Mouse (Mus musculus) spleen, adult 12 weeks (tissue): ENCODE measurements around the gene Pde10a.

Source experiments
- DNase-seq: peaks from one replicate; pipeline ENCODE4 v3.0.0; 2022; ENCODE audit warnings: low spot score

Pde10a gene

DNA sequence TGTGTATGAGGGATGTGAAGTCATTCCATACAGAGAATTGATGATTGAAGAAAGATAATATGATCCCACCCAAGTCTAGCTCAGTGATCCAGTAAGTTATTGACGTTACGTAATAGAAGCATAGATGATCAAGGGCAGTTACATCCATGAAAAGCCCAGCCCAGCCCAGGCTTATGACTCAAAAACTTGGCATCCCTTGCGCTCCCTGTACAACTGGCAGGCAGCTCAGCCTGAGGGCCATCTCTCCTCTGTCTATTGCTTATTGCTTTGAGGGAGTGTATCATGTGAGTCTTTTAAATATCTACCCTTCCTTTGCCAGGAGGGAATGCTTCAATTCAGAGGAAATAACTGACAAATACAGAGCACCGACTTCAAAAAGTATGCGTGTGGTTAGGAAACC is 232.4 kb downstream of the Pde10a start:
- no peak for DNase-seq

DNA sequence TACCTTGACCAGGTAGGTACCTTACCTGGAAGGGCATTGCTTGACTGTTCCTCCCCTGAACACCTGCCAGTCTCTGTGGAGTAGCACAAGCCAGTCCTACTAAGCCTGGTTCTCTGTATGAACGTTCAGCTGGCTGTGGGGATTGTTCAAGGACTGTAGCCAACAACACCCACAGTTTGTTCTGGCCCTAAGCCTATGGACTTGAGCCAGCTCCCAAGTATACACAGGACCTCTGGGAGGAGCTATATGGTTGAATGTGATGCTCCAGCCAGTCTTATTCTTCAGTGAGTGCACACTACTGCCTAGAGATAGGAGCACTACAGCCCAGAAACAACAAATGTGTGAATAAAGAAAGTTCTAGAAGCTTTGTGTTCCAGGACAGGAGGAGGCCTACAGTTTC is 238.1 kb downstream of the Pde10a start:
- no peak for DNase-seq

DNA sequence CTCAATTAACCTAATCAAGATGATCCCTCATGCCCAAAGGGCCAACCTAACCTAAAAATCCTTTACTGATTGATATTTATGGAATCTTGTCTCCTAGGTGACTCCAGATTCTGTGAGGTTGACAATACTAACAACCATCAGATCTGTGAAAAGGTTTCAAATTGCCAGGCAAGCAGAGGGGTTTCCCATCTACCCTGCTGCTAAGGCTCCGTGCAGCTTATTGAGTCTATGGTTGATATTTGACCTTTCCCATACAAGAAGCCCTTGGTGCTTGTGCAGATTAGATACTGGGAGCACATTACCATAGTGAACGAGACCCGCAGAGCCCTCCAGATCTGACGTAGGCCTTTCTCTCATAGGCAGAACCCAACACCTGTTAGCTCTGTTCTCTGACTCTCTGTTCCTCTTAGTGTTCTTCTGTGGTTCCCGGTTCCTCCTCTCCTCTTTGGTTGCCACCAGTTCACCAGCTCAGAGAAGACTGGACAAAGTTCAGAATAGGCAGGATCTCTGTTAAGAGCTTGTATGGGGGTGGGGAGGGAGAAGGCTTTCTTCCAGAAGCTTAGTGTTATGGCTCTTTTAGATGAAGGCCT is 240.9 kb downstream of the Pde10a start:
- no peak for DNase-seq

DNA sequence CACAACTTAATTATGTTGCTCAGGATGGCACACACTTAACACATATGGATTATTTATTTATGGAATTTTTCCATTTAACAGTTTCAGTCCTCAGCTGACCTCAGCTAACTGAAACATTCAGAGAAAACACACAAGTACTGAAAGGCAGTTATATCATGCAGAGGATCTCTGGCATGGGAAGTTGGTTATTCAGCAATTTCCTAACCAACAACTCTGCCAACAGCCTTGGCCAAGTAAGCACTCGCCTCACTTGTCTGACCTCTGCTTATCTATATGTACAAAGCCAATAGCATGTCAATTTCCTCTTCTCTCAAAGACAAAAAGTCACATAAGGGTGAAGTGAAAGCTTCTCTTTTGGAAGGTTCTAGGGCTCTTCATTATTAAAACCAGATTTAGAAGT is 244.0 kb downstream of the Pde10a start:
- no peak for DNase-seq

DNA sequence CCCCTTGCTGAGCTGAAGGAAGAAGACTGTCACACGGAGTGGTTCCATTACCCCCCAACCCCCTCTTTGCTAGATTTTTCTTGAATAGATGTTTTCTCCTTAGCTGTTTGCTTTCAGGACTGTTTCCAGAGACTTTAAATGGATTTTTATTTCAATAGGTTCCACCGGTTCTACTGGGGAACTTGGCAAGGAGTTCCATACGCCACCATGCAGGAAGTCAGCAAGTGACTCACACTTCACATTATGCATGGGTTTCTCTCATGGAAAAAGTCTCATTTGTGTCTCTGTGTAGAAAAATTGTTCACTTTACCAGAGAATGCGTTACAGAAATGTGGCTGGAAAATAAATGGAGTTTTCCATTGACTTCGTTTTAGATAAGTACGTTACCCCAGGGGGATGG is 248.2 kb downstream of the Pde10a start:
- no peak for DNase-seq

DNA sequence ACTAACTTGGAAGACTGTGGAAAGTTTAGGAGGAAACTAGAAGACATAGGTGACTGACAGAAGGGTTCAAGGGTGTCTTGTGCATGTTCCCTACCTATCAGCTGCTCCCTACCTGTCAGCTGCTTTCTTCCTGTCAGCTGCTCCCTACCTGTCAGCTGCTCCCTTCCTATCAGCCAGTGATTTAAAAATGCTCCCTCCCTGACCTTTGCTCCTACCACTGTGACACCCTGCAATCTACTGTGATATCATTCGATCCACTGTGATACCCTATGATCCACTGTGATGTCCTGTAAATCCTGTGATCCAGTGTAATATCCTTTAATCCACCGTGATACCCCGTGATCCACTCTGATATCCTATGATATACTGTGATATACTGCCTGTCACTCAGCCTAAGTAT is 249.1 kb downstream of the Pde10a start:
- no peak for DNase-seq

DNA sequence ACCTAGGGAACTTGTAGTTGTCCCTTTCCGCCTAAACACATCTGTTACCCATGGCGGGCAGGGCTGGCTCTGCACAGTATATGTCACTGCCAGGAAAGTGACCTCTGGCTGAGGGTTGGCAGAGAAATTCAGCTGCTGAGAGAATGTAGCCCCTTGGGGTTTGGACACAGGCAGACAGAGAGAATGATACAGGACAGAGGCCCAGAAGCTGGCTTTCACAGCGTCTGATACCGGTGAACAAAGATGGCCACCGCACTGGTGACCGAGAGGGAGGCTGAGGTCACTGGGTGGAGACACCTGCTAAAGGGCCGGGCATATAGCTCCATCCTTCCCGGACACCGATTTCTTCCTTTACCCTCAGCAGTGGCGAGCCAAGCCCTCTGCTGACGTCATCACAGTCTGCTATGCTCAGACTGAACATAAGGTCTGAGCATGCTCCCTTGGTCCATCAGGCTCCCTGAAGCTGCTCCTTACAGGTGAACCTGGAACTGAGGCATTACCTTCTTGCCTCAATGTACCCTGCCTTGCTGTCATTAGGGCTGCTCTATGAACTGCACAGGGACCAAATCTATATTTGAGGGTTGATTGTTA is 250.5 kb downstream of the Pde10a start:
- no peak for DNase-seq

DNA sequence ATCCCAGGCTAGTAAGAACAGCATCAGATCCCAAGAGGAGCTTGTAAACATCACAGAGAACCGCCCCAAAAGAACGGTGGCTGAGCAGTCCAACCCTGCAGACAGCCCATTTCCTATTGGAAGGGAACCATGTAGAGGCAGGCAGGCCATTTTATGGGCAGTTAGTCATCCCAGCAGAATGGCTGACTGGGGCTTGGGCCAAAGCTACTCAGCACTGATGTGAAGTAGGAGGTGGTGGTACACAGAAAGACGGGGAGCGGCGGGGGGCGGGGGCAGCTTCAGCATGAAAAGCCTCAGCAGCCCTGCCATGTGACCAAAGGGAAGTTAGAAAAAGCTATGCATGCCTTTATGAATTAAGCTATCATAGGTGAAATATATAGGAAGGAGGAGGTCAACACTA is 252.5 kb downstream of the Pde10a start:
- no peak for DNase-seq

DNA sequence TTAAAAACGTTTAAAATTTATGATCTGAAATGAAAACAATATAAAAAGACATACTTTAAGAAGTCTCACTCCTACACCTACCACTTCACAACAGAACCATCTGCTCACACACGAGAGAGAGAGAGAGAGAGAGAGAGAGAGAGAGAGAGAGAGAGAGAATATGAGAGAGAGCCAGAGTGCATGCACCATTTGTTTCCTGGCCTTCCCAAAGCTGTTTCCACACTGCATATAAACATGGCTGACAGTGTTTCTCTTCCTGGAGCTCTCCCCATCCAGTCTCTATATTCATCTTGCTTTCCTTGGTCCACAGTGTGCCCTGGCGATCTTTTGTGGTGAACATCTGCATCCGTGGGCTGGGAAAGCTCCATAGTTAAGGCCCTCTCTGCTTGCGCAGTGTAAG is 253.7 kb downstream of the Pde10a start:
- no peak for DNase-seq

DNA sequence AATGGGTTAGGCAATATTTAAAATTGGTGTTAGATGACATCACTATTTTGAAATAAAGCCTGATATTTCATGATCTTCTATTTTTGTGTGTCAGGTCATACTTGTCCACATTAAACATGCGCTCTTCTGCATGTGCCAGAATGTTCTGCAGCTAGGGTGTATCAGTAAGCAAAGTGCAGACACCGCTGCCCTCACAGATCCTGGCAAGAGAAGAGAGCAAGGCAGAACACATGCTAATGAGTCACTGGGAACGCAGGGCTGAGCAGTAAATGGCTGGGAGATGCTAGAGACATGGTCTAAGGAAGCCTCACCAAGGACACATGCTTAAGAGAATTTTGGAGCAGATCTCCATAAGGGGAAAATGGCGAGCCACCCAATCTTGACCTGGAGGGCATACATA is 255.3 kb downstream of the Pde10a start:
- no peak for DNase-seq

DNA sequence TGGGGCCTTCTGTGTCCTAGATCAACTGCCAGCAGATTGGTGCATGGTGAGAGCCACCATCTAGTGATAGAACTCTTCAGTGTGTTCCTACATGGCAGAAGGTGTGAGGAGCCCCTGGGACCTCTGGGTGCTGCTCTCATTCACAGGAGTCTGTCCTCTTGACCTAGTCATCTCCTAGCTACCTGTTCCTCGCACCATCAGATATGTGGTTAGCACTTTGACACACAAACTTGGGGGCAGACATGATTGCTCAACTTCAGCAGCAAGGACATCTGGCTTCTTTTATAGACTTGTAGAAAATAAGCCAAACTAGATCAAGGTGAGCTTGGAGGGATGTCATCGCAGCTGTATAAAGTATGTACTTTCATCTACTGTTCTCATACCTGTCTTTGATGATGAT is 255.9 kb downstream of the Pde10a start:
- no peak for DNase-seq

DNA sequence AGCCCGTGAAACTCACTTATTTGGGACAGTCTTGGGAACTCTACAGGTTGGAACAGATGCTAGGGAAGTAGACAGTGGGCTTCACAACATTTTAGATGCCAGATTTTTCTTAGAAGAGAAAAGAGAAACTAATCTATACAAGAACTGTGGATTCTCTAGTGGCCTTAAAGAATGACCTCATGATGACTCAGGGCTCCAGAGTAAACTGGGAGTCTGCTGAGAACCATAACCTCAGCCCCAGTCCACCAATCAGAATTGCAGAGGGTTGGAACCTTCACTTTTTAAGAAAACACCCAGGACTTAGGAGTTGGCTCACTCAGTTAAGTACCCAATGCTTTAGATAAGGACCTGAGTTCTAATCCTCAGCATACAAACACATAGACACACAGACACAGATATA is 256.4 kb downstream of the Pde10a start:
- DNase-seq, result no peak

DNA sequence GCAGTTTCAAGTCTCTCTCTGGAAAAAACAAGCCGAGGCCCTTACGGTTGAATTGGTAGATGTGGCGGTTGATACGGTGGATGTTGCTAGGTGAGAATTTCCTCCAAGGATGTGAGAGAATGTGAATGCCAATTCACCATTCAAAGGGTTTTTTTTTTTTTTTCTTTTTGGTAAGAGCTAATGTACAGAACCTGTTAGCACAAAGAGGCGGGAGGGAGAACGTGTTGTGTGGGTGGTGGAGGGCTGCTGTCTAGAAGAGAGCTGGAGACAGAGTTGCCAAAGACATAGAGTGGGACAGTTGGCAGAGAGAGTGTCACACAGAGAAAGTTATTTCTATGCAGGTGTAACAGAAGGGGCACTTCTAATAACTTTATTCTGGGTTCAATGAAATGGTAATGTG is 260.7 kb downstream of the Pde10a start:
- DNase-seq, result no peak

DNA sequence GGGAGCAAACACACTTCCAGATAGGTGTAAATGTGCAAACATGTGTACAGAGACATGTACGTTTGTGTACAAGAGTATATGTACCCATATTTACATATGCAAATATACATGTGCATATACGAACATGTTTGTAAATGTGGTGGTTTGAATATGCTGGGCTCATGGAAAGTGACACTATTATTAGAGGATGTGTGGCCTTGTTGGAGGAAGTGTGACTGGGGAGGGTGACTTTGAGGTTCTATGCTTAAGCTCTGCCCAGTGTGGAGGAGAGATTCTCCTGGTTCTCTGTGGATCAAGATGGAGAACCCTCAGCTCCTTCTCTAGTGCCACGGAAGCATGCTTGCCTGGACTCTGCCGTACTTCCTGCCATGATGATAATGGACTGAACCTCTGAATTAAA is 261.3 kb downstream of the Pde10a start:
- DNase-seq, result no peak

DNA sequence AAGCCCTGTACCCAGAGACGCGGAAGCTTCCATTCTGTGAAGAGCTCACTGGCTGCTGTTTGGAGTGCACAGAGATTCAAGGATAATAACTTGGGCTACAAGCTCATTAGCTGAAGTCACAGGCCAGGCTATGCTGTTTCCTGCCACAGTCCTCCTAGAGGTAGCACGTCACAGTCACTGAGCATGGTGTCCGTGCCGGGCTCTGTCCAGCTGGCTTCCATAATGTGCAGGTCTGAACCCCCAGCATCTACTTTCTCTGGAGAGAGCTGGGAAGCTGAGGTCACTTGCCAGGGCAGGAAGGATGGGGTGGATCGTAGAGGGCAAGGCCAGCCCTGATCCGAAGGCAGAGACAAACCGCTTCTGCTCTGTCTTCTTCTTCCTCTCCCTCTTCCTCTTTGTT is 262.6 kb downstream of the Pde10a start:
- DNase-seq, result no peak

DNA sequence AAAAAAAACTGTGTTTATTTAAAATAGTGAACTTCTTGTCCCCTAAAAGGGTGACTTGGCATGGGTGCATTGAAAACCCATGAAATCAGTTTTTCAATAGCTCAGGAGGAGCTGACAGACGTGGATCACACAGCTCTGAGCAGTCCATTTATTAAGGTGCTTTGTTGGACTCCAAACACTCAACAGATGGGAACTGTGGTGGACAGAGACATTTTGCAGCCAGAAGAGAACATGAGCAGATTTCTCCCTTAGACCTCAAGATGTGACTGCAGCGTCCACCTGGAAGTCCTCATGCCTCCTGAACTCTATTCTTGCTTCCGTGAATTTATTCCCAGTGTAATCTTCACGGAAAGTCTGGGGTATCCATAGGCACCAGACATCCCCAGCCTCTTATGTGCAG is 266.4 kb downstream of the Pde10a start:
- DNase-seq, result no peak

DNA sequence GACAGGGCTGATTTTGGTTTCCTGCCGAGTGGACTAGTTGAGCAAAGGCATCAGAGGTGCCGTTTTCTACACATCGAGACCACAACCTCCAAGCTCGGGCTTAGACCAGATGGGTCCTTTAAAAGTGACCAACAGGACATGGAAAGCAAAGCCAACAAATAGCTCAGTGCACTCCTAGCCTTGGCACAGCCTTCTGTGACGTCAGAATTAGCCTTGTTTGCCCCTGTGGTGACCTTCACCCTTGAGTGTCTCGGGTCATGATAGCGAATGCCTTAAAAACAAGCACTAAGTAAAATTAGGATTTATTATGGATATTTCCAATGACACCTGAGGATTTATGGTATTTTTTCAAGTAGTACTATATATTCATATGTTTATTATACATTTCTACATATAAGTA is 267.4 kb downstream of the Pde10a start:
- DNase-seq, result no peak

DNA sequence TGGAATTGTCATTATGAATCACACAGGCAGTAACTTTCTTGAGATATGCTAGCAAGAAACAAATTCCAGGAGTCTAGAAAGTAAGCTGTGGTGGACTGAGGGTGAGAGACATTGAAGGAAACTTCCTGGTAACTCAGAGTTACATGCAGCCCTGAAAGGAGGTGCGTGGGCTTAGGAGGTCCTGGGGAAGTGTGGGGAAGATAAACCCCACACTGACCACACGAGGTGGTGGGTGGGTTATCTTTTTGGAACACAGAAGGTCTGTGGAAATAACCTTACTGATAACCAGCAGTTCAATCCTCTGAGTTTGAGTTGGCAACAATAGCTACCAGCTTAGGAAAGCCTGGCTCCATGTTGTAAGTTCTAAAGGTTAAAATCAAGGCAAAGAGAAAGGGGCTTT is 272.5 kb downstream of the Pde10a start:
- no peak for DNase-seq

DNA sequence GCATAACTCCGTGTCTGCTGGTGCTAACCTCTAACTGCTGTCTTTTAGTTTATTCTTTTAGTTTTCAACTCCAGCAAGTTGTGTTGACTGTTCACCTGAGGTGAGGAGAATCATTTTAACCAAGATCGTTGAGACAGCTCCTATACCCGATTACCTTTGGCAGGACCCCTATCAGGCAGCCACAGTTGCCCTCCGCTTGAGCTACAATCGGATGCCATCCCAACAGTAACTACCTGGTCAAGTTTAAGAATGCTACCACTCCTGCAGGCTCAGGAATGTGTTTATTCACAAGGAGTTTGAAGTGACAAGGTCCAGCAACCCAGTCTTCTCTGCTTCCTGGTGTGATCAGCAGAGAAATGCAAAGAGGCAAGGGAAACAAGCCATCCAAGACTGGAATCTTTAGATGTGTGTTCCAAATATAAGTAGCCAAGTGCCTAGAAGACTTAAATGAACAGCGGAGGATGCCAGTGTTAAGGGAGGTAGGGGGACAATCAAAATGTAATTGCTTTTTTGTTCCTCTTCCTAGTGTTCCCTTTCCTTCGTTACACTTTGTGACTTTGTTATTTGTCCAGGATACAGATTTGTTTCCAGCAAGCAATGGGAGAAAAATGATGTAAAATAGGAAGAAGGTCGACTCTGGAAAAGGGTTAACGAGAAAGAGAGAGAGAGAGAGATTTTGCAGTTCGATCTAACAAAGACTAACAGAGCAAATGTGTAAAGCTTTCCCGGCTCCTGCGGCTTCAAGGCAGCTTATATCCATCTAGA is 273.5 kb downstream of the Pde10a start:
- no peak for DNase-seq

DNA sequence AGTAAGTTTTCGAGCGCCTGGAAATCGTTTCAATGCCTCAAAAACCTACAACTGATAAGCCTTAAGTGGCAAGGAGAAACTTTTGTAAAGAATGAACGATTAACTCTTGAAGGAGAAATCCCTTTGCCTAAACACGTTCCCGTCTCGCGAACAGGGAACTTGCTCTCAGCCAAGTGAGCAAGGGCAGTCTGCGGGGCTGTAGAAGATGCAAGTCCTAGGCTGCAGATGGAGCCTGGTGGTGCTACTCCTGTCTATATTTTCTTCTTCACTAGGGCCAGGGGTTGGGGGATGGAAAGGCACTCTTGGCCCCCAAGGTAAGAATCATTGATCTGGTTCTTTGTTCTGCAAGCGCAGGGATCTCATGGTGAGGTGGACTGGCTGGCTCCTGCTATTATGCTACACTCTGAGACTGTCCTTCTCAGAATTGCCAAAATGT is 274.1 kb downstream of the Pde10a start:
- no peak for DNase-seq

DNA sequence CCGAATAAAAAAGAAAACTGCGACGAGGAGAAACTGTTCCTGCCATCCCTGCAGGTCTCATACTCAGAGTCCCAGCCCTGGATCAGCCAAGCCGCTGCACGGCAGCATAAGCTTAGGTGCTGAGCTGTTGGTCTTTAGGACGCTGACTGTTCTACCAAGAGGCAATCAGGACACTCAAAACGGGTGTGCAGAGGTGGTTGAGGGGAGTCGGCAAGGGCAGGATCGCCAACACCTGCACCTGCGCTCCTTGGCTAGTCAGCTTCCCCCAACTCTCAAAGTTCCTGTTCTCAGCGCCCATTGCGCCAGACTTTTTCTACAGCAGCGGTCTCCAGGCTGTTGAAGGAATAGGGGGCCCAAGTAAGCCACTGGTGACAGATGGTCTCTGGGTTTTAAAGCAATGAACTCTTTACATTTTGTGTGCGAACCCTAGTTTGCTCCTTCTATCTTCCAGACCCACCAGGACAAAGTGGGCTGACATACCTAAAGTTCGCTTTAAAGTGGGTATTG is 274.8 kb downstream of the Pde10a start:
- DNase-seq, result no peak

DNA sequence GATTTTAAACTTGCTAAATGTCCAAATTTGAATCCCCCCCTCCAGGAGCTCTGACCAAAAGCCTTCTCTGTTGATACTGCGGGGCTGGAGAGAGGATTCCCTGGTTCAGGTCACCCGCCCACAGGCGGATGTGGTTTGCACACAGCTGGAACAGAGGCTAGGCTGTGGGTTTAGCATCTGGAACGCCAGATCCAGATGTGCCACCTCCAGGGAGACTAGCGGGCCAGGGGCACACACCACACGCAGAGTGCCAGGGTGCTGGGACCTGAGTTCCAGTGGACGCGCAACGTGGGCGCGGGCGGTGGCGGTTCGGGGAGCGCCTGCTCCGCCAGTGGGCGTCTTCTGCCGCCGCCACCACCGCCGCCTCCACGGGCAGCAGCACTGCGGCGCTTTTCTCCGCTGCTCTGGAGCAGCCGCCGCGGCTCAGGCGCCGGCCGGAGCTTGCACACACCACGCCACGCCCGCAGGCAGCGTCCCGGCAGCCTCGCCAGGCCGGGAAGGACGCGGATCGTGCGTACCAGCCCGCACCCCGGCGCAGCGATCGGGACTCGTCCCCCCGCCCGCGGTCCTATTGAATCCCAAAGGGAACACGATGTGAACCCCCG is 275.4 kb downstream of the Pde10a start:
- no peak for DNase-seq
